Mouse (Mus musculus) heart, postnatal 0 days (tissue): Measurements from ENCODE around the gene Fut1. TPM values are rescaled to one million over a fixed set of nuclear protein-coding genes. Genes with fewer than 3 reads are reported as not detected.
A peak's percentile ranks its signal among the peaks of the same experiment; 100 is the strongest.

Experiments used
- ATAC-seq: fragments of 200-750 bp; cut with Nextera tagmentation; 2 replicates; pipeline ENCODE4 v1.8.0; 2017; ENCODE audit warnings: low read depth, moderate number of reproducible peaks, moderate library complexity; ENCODE audit not compliant: insufficient read depth
- DNase-seq: peaks from one replicate; pipeline ENCODE4 v3.0.0-alpha.2; 2016; ENCODE audit warnings: low spot score
- H3K27ac ChIP-seq: fragments of 300-500 bp; sonication (generic); 2 replicates; pipeline ENCODE4 v1.5.1; 2014; ENCODE audit warnings: low read depth, mild to moderate bottlenecking
- H3K27me3 ChIP-seq: fragments of 300-500 bp; sonication (generic); 2 replicates; pipeline ENCODE4 v1.6.1; 2014; ENCODE audit warnings: low read length, mixed read lengths; ENCODE audit not compliant: control insufficient read depth, insufficient read depth
- H3K36me3 ChIP-seq: fragments of 300-500 bp; sonication (generic); replicated peaks from 2 replicates; pipeline ENCODE4 v1.6.1; 2014; ENCODE audit warnings: low read length, mixed read lengths; ENCODE audit not compliant: control insufficient read depth, insufficient read depth
- H3K4me1 ChIP-seq: fragments of 300-500 bp; sonication (generic); 2 replicates; pipeline ENCODE4 v1.6.1; 2014; ENCODE audit warnings: antibody characterized with exemption; ENCODE audit not compliant: control insufficient read depth, insufficient read depth
- H3K4me2 ChIP-seq: fragments of 300-500 bp; sonication (generic); 2 replicates; pipeline ENCODE4 v1.6.1; 2014; ENCODE audit warnings: low read depth, mild to moderate bottlenecking, low read length, moderate library complexity
- H3K4me3 ChIP-seq: fragments of 300-500 bp; sonication (generic); 2 replicates; pipeline ENCODE4 v1.5.1; 2014; ENCODE audit warnings: low read depth, low read length
- H3K9ac ChIP-seq: fragments of 300-500 bp; sonication (generic); replicated peaks from 2 replicates; pipeline ENCODE4 v1.6.1; 2014; ENCODE audit warnings: low read depth, low read length, mixed read lengths
- H3K9me3 ChIP-seq: fragments of 300-500 bp; sonication (generic); replicated peaks from 2 replicates; pipeline ENCODE4 v1.6.1; 2016; ENCODE audit warnings: low read length; ENCODE audit not compliant: control insufficient read depth
- CTCF ChIP-seq: IDR thresholded peaks from 2 replicates; pipeline ENCODE4 v1.5.1; 2016; ENCODE audit warnings: antibody characterized with exemption, control low read depth, low read depth
- EP300 ChIP-seq: IDR thresholded peaks from 2 replicates; pipeline ENCODE4 v1.6.1; 2016; ENCODE audit warnings: antibody characterized with exemption, low read depth
- WGBS: fragments of 180-500 bp; shearing (Covaris S2); extraction: QIAGEN DNeasy Blood & Tissue Kit; methylation state at CpG from one replicate; pipeline ENCODE4 v1.1.7; 2014; 5-methylcytosine and 5-hydroxymethylcytosine counted together
- polyA plus RNA-seq: library from polyadenylated mRNA; unstranded; fragments of >200 nt; fragmentation: Nextera tagmentation; extraction: Ambion mirVana; gene quantifications from 2 replicates; pipeline ENCODE4 v1.2.1, GENCODE M21; 2015
- total RNA-seq: library from RNA; depleted of rRNA; stranded (reverse); fragments of >200 nt; gene quantifications from 2 replicates; pipeline ENCODE4 v1.2.3, GENCODE M21; 2014; ENCODE audit warnings: low replicate concordance

Fut1 gene
- total and polyA plus RNA-seq, 2 experiments from 2014 or later = not detected

DNA sequence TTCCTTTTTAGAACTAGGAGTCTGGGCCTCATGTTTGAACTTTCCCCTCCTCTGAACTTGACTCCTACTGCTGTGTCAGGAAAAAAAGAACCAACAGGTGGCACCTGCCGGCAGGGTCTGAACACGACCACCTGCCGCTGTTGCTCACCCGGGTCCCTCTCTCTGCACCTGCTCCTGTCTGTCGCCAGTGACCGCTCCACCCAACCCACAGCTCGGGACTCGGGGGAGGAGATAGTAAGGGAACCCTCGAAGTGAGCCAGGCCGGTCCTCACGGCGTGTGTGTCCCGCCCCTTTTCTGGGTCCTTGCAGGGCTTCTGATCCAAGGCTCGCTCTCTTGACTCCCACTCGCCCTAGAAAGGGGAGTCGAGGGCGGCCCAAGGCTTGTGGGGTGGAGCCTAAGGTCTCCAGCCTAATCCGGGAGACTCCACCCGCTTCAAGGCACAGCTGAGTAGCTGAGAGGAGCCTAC is 22.5 kb downstream of the Fut1 start, which contains the start of gene Mamstr:
Mamstr (plus strand) TSS at position 417 of the 467 bp plus-strand sequence.
- no peaks in the 10 kb centered on the region for H3K27me3 ChIP-seq
- no peaks in the 10 kb centered on the region for H3K9me3 ChIP-seq
- no peak within 1 kb of the TSS for H3K4me3 ChIP-seq
- no peak within 1 kb of the TSS for H3K9ac ChIP-seq
- TF ChIP-seq EP300 = no peak
- no peak for TF ChIP-seq CTCF
- H3K4me2 ChIP-seq = no peak within 1 kb of the TSS
- DNase-seq = no peak
- 41% methylated on average over 17 of the region's 19 CpGs for WGBS
- H3K4me1 ChIP-seq = peaks cover 40% of the 10 kb centered on the region
- peak within 1 kb of the TSS; percentile 76 for H3K27ac ChIP-seq
- peaks cover 17% of the 10 kb centered on the region for H3K36me3 ChIP-seq
- no peak for ATAC-seq

DNA sequence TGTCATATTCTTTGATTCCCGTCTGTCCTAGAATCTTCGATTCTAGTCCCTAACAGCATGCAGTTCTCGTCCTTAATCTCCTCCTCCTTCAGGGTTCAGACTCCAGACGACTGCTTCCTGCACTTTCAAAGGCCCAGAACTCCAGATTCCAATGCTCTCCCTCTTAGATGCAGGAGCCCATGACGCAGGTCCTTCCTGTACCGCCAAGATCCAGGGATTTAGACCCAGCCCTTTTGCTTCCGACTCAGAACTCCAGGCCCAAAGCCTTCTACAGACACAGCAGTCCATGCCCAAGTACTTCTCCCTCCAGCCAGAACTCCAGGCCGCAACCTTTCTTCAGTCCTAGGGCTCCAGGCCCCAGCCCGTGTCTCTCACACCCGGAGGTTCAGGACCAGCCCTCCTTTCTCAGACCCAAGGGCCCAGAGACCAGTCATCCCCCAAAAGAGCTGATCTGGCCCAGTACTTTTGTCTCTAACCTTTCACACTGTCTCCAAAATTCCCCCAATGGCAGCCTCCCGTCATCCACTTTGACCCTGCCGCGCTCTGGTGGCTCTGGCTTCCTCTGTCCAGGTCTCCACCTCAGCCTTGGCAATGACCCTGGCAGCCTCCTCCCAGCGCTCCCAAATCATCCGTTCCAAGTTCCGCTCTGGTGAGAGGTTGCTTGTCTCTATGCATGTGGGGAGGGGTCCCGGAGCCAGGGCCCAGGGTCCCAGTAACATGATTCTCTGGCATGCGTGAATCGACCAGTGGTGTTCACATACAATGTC is 23.3 kb downstream of the Fut1 start:
- no peak overlapping the region for H3K9ac ChIP-seq
- peak overlapping the region; percentile 76 for H3K27ac ChIP-seq
- TF ChIP-seq EP300 (no peak), CTCF (no peak)
- H3K36me3 ChIP-seq = peaks cover 21% of the 10 kb centered on the region
- peaks cover 40% of the 10 kb centered on the region for H3K4me1 ChIP-seq
- no peak overlapping the region for H3K4me3 ChIP-seq
- H3K27me3 ChIP-seq = no peaks in the 10 kb centered on the region
- DNase-seq (no peak), ATAC-seq (no peak)
- H3K9me3 ChIP-seq = no peaks in the 10 kb centered on the region
- WGBS = 76% methylated on average over 19 of the region's 19 CpGs
- no peak overlapping the region for H3K4me2 ChIP-seq

DNA sequence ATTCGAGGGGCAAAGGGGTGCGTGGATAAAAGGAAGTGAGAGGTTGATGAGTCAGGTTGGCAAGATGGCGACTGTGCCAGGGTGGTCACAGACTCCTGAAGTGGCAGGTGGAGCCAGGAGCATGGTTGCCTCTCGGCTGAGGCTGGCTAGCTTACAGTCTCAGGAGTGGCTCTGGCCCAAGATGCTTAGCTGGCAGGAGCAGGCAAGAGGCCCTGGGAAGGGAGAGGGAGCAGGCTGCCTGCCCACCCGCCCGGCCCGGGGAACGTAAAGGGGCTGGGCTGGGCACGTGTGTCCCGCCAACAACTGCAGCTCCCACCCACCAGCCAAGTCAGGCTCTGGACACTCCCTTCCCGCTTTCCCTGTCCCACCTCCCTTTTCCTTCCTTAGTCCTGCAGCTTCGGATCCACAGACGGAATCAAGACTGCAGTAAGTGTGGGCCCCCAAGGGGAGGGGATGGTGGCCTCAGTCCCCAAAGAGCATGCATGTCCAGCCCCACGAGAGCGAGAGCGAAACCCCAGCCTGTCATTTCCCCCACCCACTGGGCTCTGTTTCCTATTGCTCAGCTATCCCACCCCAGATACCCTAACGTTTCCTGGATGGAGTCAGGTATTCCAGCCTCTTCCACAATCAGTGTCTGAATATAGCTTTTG is 24.4 kb downstream of the Fut1 start:
- H3K27ac ChIP-seq = peak overlapping the region; percentile 76
- H3K4me2 ChIP-seq = peak overlapping the region; percentile 66
- no peaks in the 10 kb centered on the region for H3K27me3 ChIP-seq
- H3K4me3 ChIP-seq = peak overlapping the region; percentile 29
- WGBS = 35% methylated on average over 15 of the region's 17 CpGs
- no peak for TF ChIP-seq CTCF
- TF ChIP-seq EP300 = no peak
- peak overlapping the region; percentile 47 for H3K9ac ChIP-seq
- no peaks in the 10 kb centered on the region for H3K9me3 ChIP-seq
- peak; percentile 76 for DNase-seq
- H3K4me1 ChIP-seq = peaks cover 40% of the 10 kb centered on the region
- peak; percentile 37 for ATAC-seq
- peaks cover 17% of the 10 kb centered on the region for H3K36me3 ChIP-seq

DNA sequence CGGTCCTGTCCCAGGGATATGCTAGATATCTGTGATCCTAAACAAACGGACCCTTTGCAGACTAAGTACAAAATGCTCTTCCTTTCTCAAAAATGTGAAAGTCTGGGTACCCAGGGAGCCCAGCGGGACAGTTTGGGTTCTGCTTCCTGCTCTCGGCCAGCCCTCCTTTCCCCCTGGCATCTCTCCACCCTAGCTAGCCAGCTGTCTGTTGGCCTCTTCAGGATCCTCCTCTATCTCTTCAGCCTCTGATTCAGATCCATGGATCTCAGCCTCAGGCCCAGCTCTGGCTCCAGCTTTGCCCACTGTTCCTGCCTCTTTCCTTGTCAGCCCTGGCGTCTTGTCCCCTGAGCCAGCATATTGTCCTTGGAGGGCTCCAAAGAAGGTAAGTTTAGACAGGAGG is 25.0 kb downstream of the Fut1 start:
- Histone ChIP-seq H3K27me3 (no peaks in the 10 kb centered on the region), H3K36me3 (peaks cover 11% of the 10 kb centered on the region), H3K9me3 (no peaks in the 10 kb centered on the region), H3K4me2 (peak overlapping the region; percentile 66), H3K4me1 (peaks cover 40% of the 10 kb centered on the region), H3K27ac (peak overlapping the region; percentile 76), H3K9ac (peak overlapping the region; percentile 47; the same call in 1 of the 2 replicates), H3K4me3 (peak overlapping the region; percentile 29)
- TF ChIP-seq CTCF (no peak), EP300 (no peak)
- ATAC-seq (no peak), DNase-seq (no peak)
- 47% methylated on average over 5 of the region's 5 CpGs for WGBS

DNA sequence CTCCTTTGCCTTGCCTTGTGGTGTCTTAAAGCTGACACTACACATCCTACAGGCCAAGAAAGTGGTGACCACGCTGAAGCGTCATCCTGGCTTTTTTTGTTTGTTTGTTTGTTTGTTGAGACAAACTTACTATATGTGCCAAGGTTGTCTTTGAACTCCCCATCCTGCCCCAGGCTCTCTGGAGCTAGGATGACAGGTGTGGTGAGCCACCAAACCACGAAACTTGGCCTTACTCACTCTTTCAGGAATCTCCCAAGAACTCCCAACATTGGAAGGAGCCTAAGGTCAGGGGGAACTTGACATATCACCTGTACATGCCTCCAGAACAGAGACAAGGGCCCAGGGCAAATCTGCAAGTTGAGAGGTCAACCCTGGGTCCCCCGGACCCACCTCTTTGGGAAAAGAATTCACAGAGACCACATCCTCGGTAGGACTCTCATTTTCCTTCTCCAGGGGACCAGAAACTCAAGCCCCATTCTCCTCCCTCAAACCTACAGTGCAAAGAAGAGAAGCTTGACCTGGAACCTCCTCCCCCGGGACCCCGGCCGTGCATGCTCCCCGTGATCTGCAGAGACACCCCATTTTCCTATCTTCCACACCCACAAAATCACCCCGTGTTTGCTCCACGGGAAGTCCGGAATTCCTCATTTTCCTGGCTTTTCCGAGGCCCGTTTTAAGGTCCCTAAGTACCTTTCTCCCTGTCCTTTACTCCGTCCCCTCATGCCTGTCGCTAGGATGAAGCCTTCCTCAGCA is 25.6 kb downstream of the Fut1 start:
- peak overlapping the region; percentile 38 for H3K4me3 ChIP-seq
- 0 out of 2 replicates have a peak, but pooled peaks cover 6% of the 10 kb centered on the region for H3K36me3 ChIP-seq
- no peak for ATAC-seq
- DNase-seq = no peak
- no peaks in the 10 kb centered on the region for H3K9me3 ChIP-seq
- peak overlapping the region; percentile 59 for H3K9ac ChIP-seq
- peak overlapping the region; percentile 77 for H3K27ac ChIP-seq
- peak overlapping the region; percentile 66 for H3K4me2 ChIP-seq
- TF ChIP-seq EP300 (no peak), CTCF (no peak)
- peaks cover 40% of the 10 kb centered on the region for H3K4me1 ChIP-seq
- H3K27me3 ChIP-seq = no peaks in the 10 kb centered on the region
- WGBS = 50% methylated on average over 16 of the region's 16 CpGs
